Mouse (Mus musculus) ES-E14 (cell line): ENCODE results near the gene Gpx3. TPM values are rescaled to one million over a fixed set of nuclear protein-coding genes. Genes with fewer than 3 reads are reported as not detected.
A peak's percentile ranks its signal among the peaks of the same experiment; 100 is the strongest.

Experiments used
- DNase-seq: peaks from one replicate; pipeline ENCODE4 v3.0.0-alpha.2; 2013; ENCODE audit warnings: low read depth, low spot score
- H3K27ac ChIP-seq: 2 replicates; pipeline ENCODE4 v1.5.1; 2012; ENCODE audit warnings: low read depth, mild to moderate bottlenecking, low read length, moderate library complexity, mixed read lengths; ENCODE audit not compliant: poor library complexity, insufficient read depth, severe bottlenecking
- H3K36me3 ChIP-seq: 2 replicates; pipeline ENCODE4 v1.6.1; 2012; ENCODE audit warnings: mild to moderate bottlenecking, low read length, moderate library complexity, mixed read lengths; ENCODE audit not compliant: control insufficient read depth, poor library complexity, insufficient read depth, severe bottlenecking
- H3K4me1 ChIP-seq, 2 experiments: fragments of 150-350 bp in 1 of 2; sonication (generic) in 1 of 2; 2 replicates each; pipeline ENCODE4 v1.6.1; 2012; ENCODE audit warnings: low read length in 2 of 2, mild to moderate bottlenecking in 1 of 2, mixed read lengths in 1 of 2; ENCODE audit not compliant: control insufficient read depth in 2 of 2, insufficient read depth in 2 of 2, poor library complexity in 1 of 2
- H3K4me3 ChIP-seq, 2 experiments: fragments of 150-350 bp in 1 of 2; sonication (generic) in 1 of 2; 2 replicates each; pipeline ENCODE4 v1.5.1; 2012; ENCODE audit warnings: low read length in 2 of 2, low read depth in 1 of 2, mild to moderate bottlenecking in 1 of 2, mixed read lengths in 1 of 2; ENCODE audit not compliant: insufficient read depth in 1 of 2, poor library complexity in 1 of 2, severe bottlenecking in 1 of 2
- H3K9ac ChIP-seq: 2 replicates; pipeline ENCODE4 v1.6.1; 2012; ENCODE audit warnings: low read depth, mild to moderate bottlenecking, low read length, mixed read lengths; ENCODE audit not compliant: poor library complexity, insufficient read depth, severe bottlenecking
- H3K9me3 ChIP-seq: fragments of 150-350 bp; sonication (generic); 2 replicates; pipeline ENCODE4 v1.6.1; 2012; ENCODE audit warnings: low read depth, mild to moderate bottlenecking, low read length; ENCODE audit not compliant: control insufficient read depth, insufficient read depth
- CHD2 ChIP-seq: IDR thresholded peaks from 2 replicates; pipeline ENCODE4 v1.6.1; 2014; ENCODE audit warnings: mild to moderate bottlenecking, low read depth, low read length, inconsistent platforms
- HCFC1 ChIP-seq: IDR thresholded peaks from 2 replicates; pipeline ENCODE4 v1.6.1; 2012; ENCODE audit warnings: low read length, inconsistent platforms, borderline replicate concordance; ENCODE audit not compliant: insufficient read depth
- MAFK ChIP-seq: IDR thresholded peaks from 2 replicates; pipeline ENCODE4 v1.6.1; 2014; ENCODE audit warnings: mild to moderate bottlenecking, low read depth, low read length, inconsistent platforms; ENCODE audit not compliant: insufficient read depth
- ZC3H11A ChIP-seq: IDR thresholded peaks from 2 replicates; pipeline ENCODE4 v1.6.1; 2012; ENCODE audit warnings: low read depth, mild to moderate bottlenecking, inconsistent platforms, low read length, borderline replicate concordance
- ZNF384 ChIP-seq: IDR thresholded peaks from 2 replicates; pipeline ENCODE4 v1.6.1; 2012; ENCODE audit warnings: low read depth, low read length, inconsistent platforms
- in situ Hi-C, 2 experiments: fragments of 600-800 bp; cut with MboI; formaldehyde crosslinking; loops; one replicate each; pipeline ENCODE4 v1.15.1; 2025; ENCODE audit warnings: low sequenced_read_pairs in 2 of 2, inconsistent platforms in 1 of 2; ENCODE audit not compliant: unreplicated experiment in 2 of 2
- total RNA-seq: library from RNA; depleted of rRNA; stranded (reverse); fragments of 300-350 nt; gene quantifications from 2 replicates; pipeline ENCODE4 v1.2.3, GENCODE M21; 2012

Gene Gpx3
- total RNA-seq, 1 experiment, result 11.4 TPM

- H3K9me3 ChIP-seq, result no peaks in the 10 kb centered on the region
- peak within 1 kb of the TSS; percentile 82 for H3K27ac ChIP-seq
- H3K4me3 ChIP-seq, result peak within 1 kb of the TSS; percentile 86 to 88
- H3K36me3 ChIP-seq, result peaks cover 14% of the 10 kb centered on the region
- DNase-seq, result peak; percentile 73
- peaks cover 0 to 6% of the 10 kb centered on the region in 2 experiments; a peak in 3 of 4 replicates for H3K4me1 ChIP-seq
- in situ Hi-C loops, result no loop called here
- H3K9ac ChIP-seq, result peak within 1 kb of the TSS; percentile 98
- no peak for TF ChIP-seq ZC3H11A
- no peak for TF ChIP-seq MAFK
- 0 out of 2 replicates have a peak, but pooled peaks have one; percentile 64 for TF ChIP-seq HCFC1
Observed at GRCm38 (mm10) chr11:54866119-54867048, 35.9 kb upstream of the Gpx3 start, which contains the start of gene Hint1. TSS of gene Hint1 (plus strand) at chr11:54866383.

- TF ChIP-seq CHD2 (no peak), ZC3H11A (no peak), HCFC1 (no peak), MAFK (no peak), ZNF384 (no peak)
- H3K9ac ChIP-seq, result peak overlapping the region; percentile 98
- H3K27ac ChIP-seq, result peak overlapping the region; percentile 82; the same call in 1 of the 2 replicates
- H3K9me3 ChIP-seq, result no peaks in the 10 kb centered on the region
- peaks cover 0 to 6% of the 10 kb centered on the region in 2 experiments; a peak in 3 of 4 replicates for H3K4me1 ChIP-seq
- no peak for DNase-seq
- in situ Hi-C loops, result no loop called here
- peak overlapping the region; percentile 86 to 88 for H3K4me3 ChIP-seq
- peaks cover 19% of the 10 kb centered on the region for H3K36me3 ChIP-seq
Observed at GRCm38 (mm10) chr11:54867049-54867385, 35.2 kb upstream of the Gpx3 start.

- Histone ChIP-seq H3K36me3 (peaks cover 21% of the 10 kb centered on the region), H3K4me3 (peak overlapping the region; percentile 15 to 86; a peak in 2 of 4 replicates), H3K9ac (no peak overlapping the region), H3K27ac (no peak overlapping the region), H3K9me3 (no peaks in the 10 kb centered on the region), H3K4me1 (peaks cover 0 to 6% of the 10 kb centered on the region in 2 experiments; a peak in 3 of 4 replicates)
- DNase-seq, result no peak
- in situ Hi-C loops, result no loop called here
- TF ChIP-seq HCFC1 (no peak), MAFK (no peak), CHD2 (no peak), ZC3H11A (no peak)
Observed at GRCm38 (mm10) chr11:54867903-54868434, 34.3 kb upstream of the Gpx3 start.

- Histone ChIP-seq H3K27ac (no peak overlapping the region), H3K9ac (no peak overlapping the region), H3K4me3 (peak overlapping the region in 1 of 2 experiments; percentile 15; a peak in 1 of 4 replicates), H3K9me3 (no peaks in the 10 kb centered on the region), H3K36me3 (peaks cover 23% of the 10 kb centered on the region), H3K4me1 (peaks cover 0 to 6% of the 10 kb centered on the region in 2 experiments; a peak in 3 of 4 replicates)
- no peak for DNase-seq
- in situ Hi-C loops, result no loop called here
- no peak for TF ChIP-seq MAFK
- no peak for TF ChIP-seq ZC3H11A
- no peak for TF ChIP-seq ZNF384
- TF ChIP-seq HCFC1, result no peak
- TF ChIP-seq CHD2, result no peak
Observed at GRCm38 (mm10) chr11:54868445-54868844, 33.8 kb upstream of the Gpx3 start.
